In the genomic region with DNA sequence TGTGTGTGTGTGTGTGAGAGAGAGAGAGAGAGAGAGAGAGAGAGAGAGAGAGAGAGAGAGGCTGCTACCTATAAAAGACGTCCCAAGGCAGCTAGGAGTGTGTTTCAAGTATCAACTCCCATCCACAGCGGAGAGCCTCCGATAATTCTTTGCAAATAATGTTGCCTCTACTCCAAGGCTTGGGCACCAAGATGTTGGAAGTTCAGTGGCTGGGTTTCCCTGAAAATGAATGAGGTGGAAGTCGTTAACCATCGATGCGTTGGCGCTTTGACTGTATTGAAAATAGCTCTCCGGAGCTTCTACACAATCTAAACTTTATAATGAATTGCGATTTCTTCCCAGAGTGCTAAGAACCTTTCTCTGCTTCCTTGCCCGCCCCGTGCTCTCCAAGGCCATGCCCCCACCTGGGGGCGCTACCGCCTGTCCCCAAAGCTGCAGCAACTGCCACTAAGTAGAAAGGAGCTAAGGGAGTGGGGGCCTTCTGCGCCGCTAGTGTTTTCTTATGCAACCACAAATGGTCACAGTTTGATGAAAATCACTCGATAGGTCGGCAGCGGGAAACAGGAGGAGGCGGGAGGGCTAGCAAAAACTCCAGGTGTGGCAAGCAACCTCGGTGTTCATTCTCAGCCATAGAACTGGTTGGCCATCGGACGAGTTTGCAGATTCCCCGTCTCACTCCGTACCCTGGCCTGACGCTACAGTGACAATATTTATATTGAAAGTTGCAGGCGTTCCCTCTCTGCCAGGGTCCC, we compare ENCODE assay signal across 9 mouse cellular contexts. TPM values are rescaled to one million over a fixed set of nuclear protein-coding genes. Genes with fewer than 3 reads are reported as not detected.
DNase-seq lines count a peak whose midpoint lies in the region; ATAC-seq and TF ChIP-seq lines count a peak whose summit lies in the region.
"Had no signal": no experiment of that assay in that cellular context is flagged by ENCODE, and none has a peak within 500 bp of the region (broad histone marks: within the 10 kb centered on the region; RNA-seq: fewer than 3 reads in every experiment).

No protein-coding gene starts in this region.

- no peak overlapping the region for H3K9ac ChIP-seq in hindbrain, embryonic 15.5 days
- H3K9ac ChIP-seq in midbrain, embryonic 15.5 days, result no peak overlapping the region

- no peak overlapping the region for H3K27ac ChIP-seq in gastrocnemius, adult 2 months
- no peak overlapping the region; the same call in 1 of the 2 replicates for H3K27ac ChIP-seq in hindbrain, embryonic 15.5 days (replicated peaks)
- no peak overlapping the region; the same call in 1 of the 2 replicates for H3K27ac ChIP-seq in midbrain, embryonic 15.5 days

- peaks cover 41% of the 10 kb centered on the region for H3K4me1 ChIP-seq in hindbrain, embryonic 15.5 days (replicated peaks)
- peaks cover 55% of the 10 kb centered on the region for H3K4me1 ChIP-seq in midbrain, embryonic 15.5 days

- intact Hi-C loops in gastrocnemius, adult 2 months (cut with DNase I), result no loop called here

- peak overlapping the region; percentile 45 for H3K4me2 ChIP-seq in hindbrain, embryonic 15.5 days
- peak overlapping the region; percentile 46 for H3K4me2 ChIP-seq in midbrain, embryonic 15.5 days

- peak; percentile 2; the same call in 1 of the 2 replicates for TF ChIP-seq CTCF in gastrocnemius, adult 2 months (IDR thresholded peaks at IDR 0.05)

- H3K4me3 ChIP-seq in gastrocnemius, adult 2 months, result peak overlapping the region; percentile 55
- H3K4me3 ChIP-seq in hindbrain, embryonic 15.5 days, result peak overlapping the region; percentile 33
- peak overlapping the region; percentile 25 for H3K4me3 ChIP-seq in midbrain, embryonic 15.5 days
- H3K4me3 ChIP-seq: erythroblast, embryonic 14.5 days had no signal

- no peak for DNase-seq in gastrocnemius, adult 2 months
- DNase-seq in gastrocnemius, postnatal 10 days, result no peak
- peak; percentile 33 for DNase-seq in right cerebral cortex, adult 18-20 months
- no peak for DNase-seq in right cerebral cortex, postnatal 36 days (ENCODE audit: low spot score in 2 of 2)
- DNase-seq in frontal cortex, postnatal 25 days (ENCODE audit: low spot score in 2 of 2), result no peak

- H3K36me3 ChIP-seq in hindbrain, embryonic 15.5 days, result no peaks in the 10 kb centered on the region
- no peaks in the 10 kb centered on the region for H3K36me3 ChIP-seq in midbrain, embryonic 15.5 days (replicated peaks)

- no peaks in the 10 kb centered on the region for H3K9me3 ChIP-seq in hindbrain, embryonic 15.5 days
- no peaks in the 10 kb centered on the region for H3K9me3 ChIP-seq in midbrain, embryonic 15.5 days

- under 1% methylated on average over 26 of the region's 26 CpGs for WGBS in hindbrain, embryonic 15.5 days
- WGBS in midbrain, embryonic 15.5 days, result 2% methylated on average over 26 of the region's 26 CpGs

- no peak for ATAC-seq in hindbrain, embryonic 15.5 days (ENCODE audit: low FRiP score, low read depth)
- no peak for ATAC-seq in midbrain, embryonic 15.5 days (replicated peaks)
- no peak for ATAC-seq in frontal cortex, adult (ENCODE audit: low TSS enrichment)

- H3K27me3 ChIP-seq in hindbrain, embryonic 15.5 days, result peaks cover 92% of the 10 kb centered on the region
- peaks cover 86% of the 10 kb centered on the region for H3K27me3 ChIP-seq in midbrain, embryonic 15.5 days (replicated peaks)

RNA-seq across cellular contexts. Expression of a gene that starts 0.6 kb away (rescaled TPM):
- total RNA-seq in gastrocnemius, adult 2 months (2021), result not detected
- total RNA-seq in gastrocnemius, postnatal 10 days (2021), result not detected
- 15.6 and 16.2 TPM in 2 replicates for polyA plus RNA-seq in hindbrain, embryonic 15.5 days (2015; fragmentation: Nextera tagmentation; extraction: Ambion mirVana)
- 10.4 and 10.7 TPM in 2 replicates for polyA plus RNA-seq in midbrain, embryonic 15.5 days (2015; fragmentation: Nextera tagmentation; extraction: Ambion mirVana)
- polyA plus RNA-seq: erythroblast, embryonic 14.5 days had no signal

RNA-seq across cellular contexts. Expression of a gene that starts 44.9 kb away (rescaled TPM):
- total RNA-seq in gastrocnemius, adult 2 months (2021), result not detected
- under 1 TPM; 0.28 to 0.38 TPM for total RNA-seq in gastrocnemius, postnatal 10 days (2021)
- 121 and 136 TPM in 2 replicates for polyA plus RNA-seq in hindbrain, embryonic 15.5 days (2015; fragmentation: Nextera tagmentation; extraction: Ambion mirVana)
- polyA plus RNA-seq in midbrain, embryonic 15.5 days (2015; fragmentation: Nextera tagmentation; extraction: Ambion mirVana), result 79.2 and 81.5 TPM in 2 replicates
- polyA plus RNA-seq: erythroblast, embryonic 14.5 days had no signal
